Mouse (Mus musculus): ENCODE results near the gene Zfp219. TPM values are rescaled to one million over a fixed set of nuclear protein-coding genes. Genes with fewer than 3 reads are reported as not detected.

The Zfp219 gene
- polyA plus RNA-seq, 1 experiment from 2014 or later = 83.6 TPM

DNA sequence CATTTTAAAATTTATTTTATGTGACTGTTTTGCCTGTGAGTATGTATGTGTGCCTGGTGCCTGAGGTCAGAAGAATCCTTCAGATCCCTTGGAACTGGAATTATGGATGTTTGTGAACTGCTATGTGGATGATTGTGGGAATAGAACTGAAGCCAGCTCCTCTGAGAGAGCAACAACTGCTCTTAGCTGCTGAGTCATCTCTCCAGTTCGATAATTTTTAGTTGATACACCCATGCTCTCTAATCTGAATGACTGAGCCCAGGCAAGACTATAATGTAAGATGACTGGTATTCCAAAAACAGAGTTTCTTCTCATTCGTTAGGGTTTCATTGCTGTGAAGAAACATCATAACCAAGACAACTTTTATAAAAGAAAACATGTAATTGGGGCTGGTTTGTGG, 3.6 kb upstream of the Zfp219 start:
- no peak for DNase-seq (ENCODE audit: low spot score)
- H3K27ac ChIP-seq = no peak overlapping the region
- 89% methylated on average over 2 of the region's 2 CpGs for WGBS
- H3K4me3 ChIP-seq = no peak overlapping the region
- no peaks in the 10 kb centered on the region for H3K9me3 ChIP-seq
- no peaks in the 10 kb centered on the region for H3K27me3 ChIP-seq (ENCODE audit: insufficient read depth, poor library complexity, severe bottlenecking)
- H3K4me1 ChIP-seq (replicated peaks) = peaks cover 41% of the 10 kb centered on the region
- no peaks in the 10 kb centered on the region for H3K36me3 ChIP-seq

GRCm38 (mm10) chr14:52022709-52023459, 2.4 kb upstream of the Zfp219 start:
- peak overlapping the region; percentile 45 for H3K4me3 ChIP-seq
- H3K9me3 ChIP-seq = no peaks in the 10 kb centered on the region
- DNase-seq (ENCODE audit: low spot score) = peak; percentile 91
- peaks cover 53% of the 10 kb centered on the region for H3K4me1 ChIP-seq (replicated peaks)
- H3K36me3 ChIP-seq = peaks cover 5% of the 10 kb centered on the region; the same call in 1 of the 2 replicates
- peak overlapping the region; percentile 87 for H3K27ac ChIP-seq
- 4% methylated on average over 23 of the region's 23 CpGs for WGBS
- H3K27me3 ChIP-seq (ENCODE audit: insufficient read depth, poor library complexity, severe bottlenecking) = no peaks in the 10 kb centered on the region

GRCm38 (mm10) chr14:52022244-52022708, 1.7 kb upstream of the Zfp219 start:
- Histone ChIP-seq H3K36me3 (peaks cover 5% of the 10 kb centered on the region; the same call in 1 of the 2 replicates), H3K4me3 (peak overlapping the region; percentile 45), H3K4me1 (replicated peaks) (peaks cover 58% of the 10 kb centered on the region), H3K27ac (peak overlapping the region; percentile 87; the same call in 1 of the 2 replicates), H3K9me3 (no peaks in the 10 kb centered on the region), H3K27me3 (ENCODE audit: insufficient read depth, poor library complexity, severe bottlenecking) (no peaks in the 10 kb centered on the region)
- no peak for DNase-seq (ENCODE audit: low spot score)
- WGBS = 56% methylated on average over 3 of the region's 3 CpGs

GRCm38 (mm10) chr14:52021568-52022212, 1.2 kb upstream of the Zfp219 start:
- Histone ChIP-seq H3K36me3 (peaks cover 5% of the 10 kb centered on the region; the same call in 1 of the 2 replicates), H3K9me3 (no peaks in the 10 kb centered on the region), H3K4me3 (no peak overlapping the region), H3K4me1 (replicated peaks) (peaks cover 64% of the 10 kb centered on the region), H3K27ac (peak overlapping the region; percentile 100), H3K27me3 (ENCODE audit: insufficient read depth, poor library complexity, severe bottlenecking) (no peaks in the 10 kb centered on the region)
- 92% methylated on average over 8 of the region's 8 CpGs for WGBS
- no peak for DNase-seq (ENCODE audit: low spot score)

- WGBS = 75% methylated on average over 4 of the region's 4 CpGs
- Histone ChIP-seq H3K27ac (peak overlapping the region; percentile 100), H3K4me3 (peak overlapping the region; percentile 69), H3K4me1 (replicated peaks) (peaks cover 69% of the 10 kb centered on the region), H3K9me3 (no peaks in the 10 kb centered on the region), H3K36me3 (peaks cover 5% of the 10 kb centered on the region; the same call in 1 of the 2 replicates), H3K27me3 (ENCODE audit: insufficient read depth, poor library complexity, severe bottlenecking) (no peaks in the 10 kb centered on the region)
- no peak for DNase-seq (ENCODE audit: low spot score)
These were observed 601 bp upstream of the Zfp219 start for GRCm38 (mm10) chr14:52021138-52021529.

GRCm38 (mm10) chr14:52019590-52020340, 768 bp downstream of the Zfp219 start:
- Histone ChIP-seq H3K27me3 (ENCODE audit: insufficient read depth, poor library complexity, severe bottlenecking) (no peaks in the 10 kb centered on the region), H3K4me3 (peak overlapping the region; percentile 69), H3K27ac (peak overlapping the region; percentile 100), H3K4me1 (replicated peaks) (peaks cover 81% of the 10 kb centered on the region), H3K36me3 (peaks cover 5% of the 10 kb centered on the region; the same call in 1 of the 2 replicates), H3K9me3 (no peaks in the 10 kb centered on the region)
- under 1% methylated on average over 73 of the region's 74 CpGs for WGBS
- peak; percentile 98 for DNase-seq (ENCODE audit: low spot score)

- peak overlapping the region; percentile 100 for H3K27ac ChIP-seq
- H3K36me3 ChIP-seq = peaks cover 5% of the 10 kb centered on the region; the same call in 1 of the 2 replicates
- 38% methylated on average over 12 of the region's 12 CpGs for WGBS
- peaks cover 81% of the 10 kb centered on the region for H3K4me1 ChIP-seq (replicated peaks)
- no peak for DNase-seq (ENCODE audit: low spot score)
- no peaks in the 10 kb centered on the region for H3K27me3 ChIP-seq (ENCODE audit: insufficient read depth, poor library complexity, severe bottlenecking)
- H3K9me3 ChIP-seq = no peaks in the 10 kb centered on the region
- H3K4me3 ChIP-seq = peak overlapping the region; percentile 69
These were observed 1.4 kb downstream of the Zfp219 start for GRCm38 (mm10) chr14:52019051-52019589.

DNA sequence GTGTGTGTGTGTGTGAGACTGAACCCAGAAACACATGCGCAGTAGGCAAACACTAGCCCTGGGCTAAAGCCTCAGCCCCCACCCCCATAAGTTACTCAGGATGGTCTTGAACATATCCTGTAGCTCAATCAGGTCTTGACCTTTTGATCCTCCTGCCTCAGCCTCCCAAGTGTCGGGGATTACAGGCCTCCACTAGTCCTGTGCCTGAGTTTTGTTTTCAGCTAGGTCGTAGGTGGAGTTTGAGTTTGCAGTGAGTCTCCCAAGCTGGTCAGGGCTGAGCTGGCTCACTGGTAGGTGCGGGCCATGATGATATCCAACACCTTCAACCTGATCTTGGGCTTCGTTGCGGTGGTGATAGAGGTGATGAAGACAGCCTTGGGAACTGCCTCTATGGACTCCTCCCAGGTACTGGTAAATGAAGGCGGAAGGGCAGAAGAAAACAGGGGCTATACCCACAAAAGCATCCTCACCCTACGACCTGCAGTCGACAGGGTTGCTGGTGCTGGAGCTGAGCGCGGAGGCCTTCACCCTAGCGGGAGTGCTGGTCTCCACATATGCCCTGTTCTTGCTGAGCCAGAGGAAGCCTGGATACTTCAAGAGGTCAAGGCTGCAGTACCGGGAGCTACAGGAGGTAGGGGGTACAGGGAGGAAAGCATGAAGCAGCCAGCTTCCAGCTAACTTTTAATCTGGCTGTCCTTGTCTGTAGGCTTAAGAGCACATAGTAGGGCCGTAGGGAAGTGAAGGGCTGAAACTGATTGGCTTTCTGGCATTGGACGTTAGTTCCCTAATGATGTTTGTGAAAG, 2.1 kb downstream of the Zfp219 start:
- Histone ChIP-seq H3K4me1 (replicated peaks) (peaks cover 81% of the 10 kb centered on the region), H3K36me3 (peaks cover 5% of the 10 kb centered on the region; the same call in 1 of the 2 replicates), H3K9me3 (no peaks in the 10 kb centered on the region), H3K4me3 (peak overlapping the region; percentile 69), H3K27me3 (ENCODE audit: insufficient read depth, poor library complexity, severe bottlenecking) (no peaks in the 10 kb centered on the region), H3K27ac (peak overlapping the region; percentile 100)
- DNase-seq (ENCODE audit: low spot score) = no peak
- WGBS = 90% methylated on average over 15 of the region's 15 CpGs

- H3K27me3 ChIP-seq (ENCODE audit: insufficient read depth, poor library complexity, severe bottlenecking) = no peaks in the 10 kb centered on the region
- 0 out of 2 replicates have a peak overlapping the region, but pooled peaks have one; percentile 35 for H3K27ac ChIP-seq
- DNase-seq (ENCODE audit: low spot score) = no peak
- peaks cover 81% of the 10 kb centered on the region for H3K4me1 ChIP-seq (replicated peaks)
- H3K36me3 ChIP-seq = peaks cover 5% of the 10 kb centered on the region; the same call in 1 of the 2 replicates
- no peak overlapping the region for H3K4me3 ChIP-seq
- H3K9me3 ChIP-seq = no peaks in the 10 kb centered on the region
- 85% methylated on average over 4 of the region's 4 CpGs for WGBS
These were observed 2.9 kb downstream of the Zfp219 start for GRCm38 (mm10) chr14:52017662-52018061.

DNA sequence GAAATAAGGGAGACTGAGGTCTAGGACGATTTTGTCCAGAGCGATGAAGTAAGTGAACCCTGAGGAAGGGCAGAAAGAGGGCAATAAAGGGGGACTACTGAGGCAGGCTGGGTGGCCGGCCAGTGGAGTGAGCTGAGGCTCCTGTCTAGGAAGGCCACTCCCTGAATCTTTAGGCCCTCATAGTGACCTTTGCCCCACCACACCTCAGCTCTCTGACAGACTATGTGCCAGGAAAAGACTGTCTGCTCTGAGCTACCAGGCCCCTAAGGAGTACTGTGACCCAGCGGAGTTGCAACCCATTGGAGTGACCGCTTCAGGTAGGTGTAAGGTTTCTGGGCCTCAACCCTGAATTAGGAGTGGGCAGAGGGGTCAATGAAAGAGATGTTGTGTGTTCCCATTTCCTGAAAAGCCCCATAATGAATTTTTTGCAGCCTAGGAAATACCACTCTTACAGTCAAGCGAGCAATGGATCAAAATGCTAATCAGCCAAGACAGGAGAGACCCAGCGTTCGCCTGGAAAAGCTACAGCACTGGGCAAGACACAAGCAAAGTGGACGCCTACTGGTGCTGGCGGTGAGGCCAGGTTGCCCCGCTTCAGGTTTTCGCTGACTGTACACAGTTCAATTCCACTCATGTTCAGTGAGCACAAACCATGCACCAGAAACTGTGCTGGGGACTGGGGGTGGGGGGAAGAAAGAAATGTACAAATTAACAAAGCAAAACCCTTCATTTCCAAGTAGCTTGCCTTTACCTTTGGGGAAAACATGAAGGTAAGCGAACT, 3.7 kb downstream of the Zfp219 start:
- Histone ChIP-seq H3K4me1 (replicated peaks) (peaks cover 83% of the 10 kb centered on the region), H3K27ac (peak overlapping the region; percentile 100), H3K4me3 (peak overlapping the region; percentile 20; the same call in 1 of the 2 replicates), H3K27me3 (ENCODE audit: insufficient read depth, poor library complexity, severe bottlenecking) (no peaks in the 10 kb centered on the region), H3K9me3 (no peaks in the 10 kb centered on the region), H3K36me3 (peaks cover 5% of the 10 kb centered on the region; the same call in 1 of the 2 replicates)
- DNase-seq (ENCODE audit: low spot score) = no peak
- 73% methylated on average over 13 of the region's 13 CpGs for WGBS

GRCm38 (mm10) chr14:52015445-52016100, 5.0 kb downstream of the Zfp219 start, which contains the start of gene Tmem253:
TSS of gene Tmem253 (plus strand) at chr14:52015658.
- 51% methylated on average over 6 of the region's 6 CpGs for WGBS

More at GRCm38 (mm10) chr14:52015445-52016100, 5.0 kb downstream of the Zfp219 start, which contains the start of gene Tmem253:
- Histone ChIP-seq H3K36me3 (peaks cover 5% of the 10 kb centered on the region; the same call in 1 of the 2 replicates), H3K4me1 (replicated peaks) (peaks cover 83% of the 10 kb centered on the region), H3K27me3 (ENCODE audit: insufficient read depth, poor library complexity, severe bottlenecking) (no peaks in the 10 kb centered on the region), H3K27ac (peak within 1 kb of the TSS; percentile 100), H3K4me3 (peak within 1 kb of the TSS; percentile 80), H3K9me3 (no peaks in the 10 kb centered on the region)
- DNase-seq (ENCODE audit: low spot score) = no peak
